Mouse (Mus musculus): Measurements from ENCODE around the gene Prr36.

DNA sequence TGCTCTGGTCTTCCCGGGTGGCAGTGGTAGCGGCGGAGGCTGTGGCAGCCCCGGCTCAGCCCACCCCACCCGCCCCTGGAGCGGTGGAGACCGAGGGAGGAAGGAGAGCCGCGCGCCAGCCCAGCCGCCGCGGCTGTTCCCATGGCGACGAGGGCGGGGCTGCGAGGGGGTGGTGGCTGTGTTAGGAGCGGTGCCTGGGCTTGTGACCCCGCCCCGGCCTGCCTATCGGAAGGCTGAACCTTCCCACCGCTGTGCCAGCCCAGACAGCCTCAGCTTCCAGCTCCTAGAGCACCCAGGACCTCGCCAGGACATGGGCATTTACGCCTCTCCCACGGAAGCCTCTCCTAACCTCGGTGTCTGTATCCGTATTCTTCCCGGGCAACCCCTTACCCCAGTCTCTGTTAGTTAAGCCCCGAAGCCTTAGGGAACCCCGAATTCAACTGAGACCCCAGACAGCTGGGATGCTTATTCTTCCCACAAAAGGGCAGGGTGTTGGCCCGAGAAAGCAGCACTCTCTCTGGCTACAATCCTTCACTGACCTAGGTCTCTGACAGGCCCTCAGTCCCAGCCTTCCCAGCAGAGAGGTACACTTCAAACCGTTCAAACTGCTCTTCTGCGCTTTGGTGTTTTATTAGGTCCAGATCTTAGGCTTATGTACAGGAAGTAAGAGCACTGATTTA is 42.0 kb upstream of the Prr36 start, which contains the start of gene Ctxn1:
- no peak for TF ChIP-seq CTCF (IDR thresholded peaks at IDR 0.05; ENCODE audit: borderline replicate concordance, control insufficient read depth, extremely low read depth, insufficient read depth, low read length, poor library complexity)
- no peak for TF ChIP-seq POLR2A (IDR thresholded peaks at IDR 0.05; ENCODE audit: control insufficient read depth, extremely low read depth, insufficient read depth, low read length, poor library complexity)
